Mouse (Mus musculus): ENCODE measurements around the gene Ubl7.
A peak's percentile ranks its signal among the peaks of the same experiment; 100 is the strongest.

The Ubl7 gene

DNA sequence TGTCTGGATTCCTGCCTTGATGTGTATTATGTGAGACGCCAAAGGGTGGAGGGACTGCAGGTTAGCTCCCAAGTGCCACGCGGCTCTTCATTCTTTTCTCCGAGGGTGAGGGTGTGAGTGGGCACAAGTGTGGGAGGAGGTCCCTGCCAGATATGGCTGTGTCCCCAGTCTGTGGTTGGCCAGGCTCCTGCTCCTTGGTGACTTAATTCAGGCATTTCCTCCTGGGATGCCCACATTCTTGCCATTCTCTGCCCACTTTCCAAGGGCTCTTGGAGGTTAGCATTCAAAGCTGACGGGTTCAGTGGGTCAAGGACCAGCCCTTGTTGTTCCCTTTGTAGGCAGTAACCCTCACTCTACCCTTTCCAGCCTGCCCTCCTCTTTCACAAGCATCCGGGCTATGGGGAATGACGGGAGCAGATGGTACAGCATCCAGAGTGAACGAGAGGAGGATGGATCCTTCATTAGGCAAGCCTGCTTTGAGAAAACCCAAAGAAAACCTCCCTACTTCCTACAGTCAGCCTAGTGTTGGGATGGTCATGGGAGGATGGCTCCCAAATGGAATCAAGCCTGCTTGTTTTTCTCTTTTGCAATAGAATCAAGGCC is 38.4 kb downstream of the Ubl7 start:
- peak; percentile 79 to 86 for DNase-seq

DNA sequence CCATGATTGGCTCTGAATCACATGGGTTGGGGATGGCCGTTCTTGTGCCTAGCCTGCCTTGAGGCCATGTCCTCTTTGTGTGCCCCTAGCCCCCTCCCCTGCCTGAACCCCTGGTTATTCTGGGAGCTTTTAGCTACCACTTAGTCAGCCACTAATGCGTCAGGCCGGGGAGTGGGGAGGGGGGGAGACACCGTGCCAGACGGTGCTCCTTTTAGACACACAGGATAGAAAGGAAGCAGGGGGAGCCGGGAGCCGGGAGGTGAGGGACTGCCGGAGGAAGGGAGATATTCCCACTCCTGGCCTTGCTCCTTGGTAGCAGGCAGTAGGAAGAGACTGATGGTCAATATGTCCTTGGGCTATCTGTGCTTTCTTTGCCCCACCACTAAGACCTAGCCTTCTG is 39.1 kb downstream of the Ubl7 start:
- no peak for DNase-seq

DNA sequence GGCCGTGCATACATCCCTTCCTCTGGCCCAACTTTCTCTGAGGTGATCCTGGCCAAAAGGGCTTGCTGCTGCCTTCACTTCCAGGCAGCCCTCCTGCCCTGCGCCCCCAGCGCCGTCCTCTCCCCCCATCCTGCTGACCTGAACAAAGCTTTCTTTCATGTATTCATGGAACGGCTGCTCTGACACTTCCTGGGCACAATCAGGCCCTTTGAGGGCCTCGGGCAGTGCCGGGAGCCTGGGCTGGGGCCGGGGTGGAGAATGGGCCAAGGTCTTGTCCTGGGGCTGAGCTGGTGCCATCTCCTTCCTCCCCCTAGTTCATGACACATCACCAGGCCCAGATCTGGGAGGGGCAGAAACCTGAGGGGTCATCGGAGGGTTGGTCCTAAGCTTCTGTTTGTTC is 39.7 kb downstream of the Ubl7 start:
- DNase-seq, result no peak

DNA sequence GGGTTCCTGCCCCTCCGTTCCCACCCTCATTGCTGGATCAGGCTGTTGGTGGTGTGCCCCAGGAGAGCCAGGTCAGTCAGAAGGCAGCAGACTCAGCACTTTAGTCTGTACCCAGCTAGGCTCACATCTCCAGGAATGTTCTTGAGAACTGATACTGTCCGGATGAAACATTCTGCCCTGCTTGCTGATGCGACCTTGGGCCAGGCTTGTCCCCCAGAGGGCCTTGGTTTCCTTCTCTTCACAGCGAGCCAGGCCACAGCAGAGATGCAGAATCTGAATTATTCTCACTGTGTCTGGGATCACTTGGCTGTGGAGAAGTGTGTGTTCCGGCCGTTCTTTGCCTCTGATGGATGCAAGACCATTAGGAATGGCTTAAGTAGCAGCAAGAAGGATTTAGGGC is 41.2 kb downstream of the Ubl7 start:
- no peak for DNase-seq

DNA sequence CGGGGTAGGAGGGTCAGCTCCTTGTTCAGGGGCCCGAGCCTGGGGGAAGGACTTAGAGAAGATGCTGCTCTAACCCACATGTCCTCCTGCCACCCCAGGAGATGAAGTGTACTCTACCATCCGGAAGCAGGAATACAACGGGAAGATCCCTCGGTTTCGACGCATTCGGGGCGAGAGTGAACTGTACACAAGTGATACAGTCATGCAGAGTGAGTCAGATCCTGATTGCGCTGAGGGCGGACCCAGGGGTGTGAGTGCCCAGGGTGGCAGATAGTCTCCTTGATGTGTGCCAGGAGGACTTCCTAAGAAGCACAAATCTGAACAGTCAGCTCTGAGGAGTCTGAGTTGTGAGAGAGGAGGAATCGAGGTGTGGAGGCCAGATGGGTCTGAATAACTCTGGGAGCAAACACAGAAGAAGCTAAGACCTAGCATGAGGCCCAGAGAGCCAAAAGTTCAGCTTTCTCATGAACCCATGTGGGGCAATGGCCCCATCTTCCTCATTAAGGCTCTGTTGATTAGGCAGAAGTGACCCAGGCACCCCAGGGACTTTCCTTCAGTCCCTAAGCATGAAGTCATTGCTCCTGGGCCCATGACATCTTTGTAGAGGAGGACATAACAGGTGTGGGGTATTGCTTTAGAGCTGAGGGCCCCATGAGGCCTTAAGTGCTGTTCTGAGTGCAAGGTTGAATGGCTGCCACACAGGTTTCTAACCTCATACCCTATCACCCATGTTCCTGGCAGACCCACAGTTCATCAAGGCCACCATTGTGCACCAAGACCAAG is 44.4 kb downstream of the Ubl7 start:
- no peak for DNase-seq

DNA sequence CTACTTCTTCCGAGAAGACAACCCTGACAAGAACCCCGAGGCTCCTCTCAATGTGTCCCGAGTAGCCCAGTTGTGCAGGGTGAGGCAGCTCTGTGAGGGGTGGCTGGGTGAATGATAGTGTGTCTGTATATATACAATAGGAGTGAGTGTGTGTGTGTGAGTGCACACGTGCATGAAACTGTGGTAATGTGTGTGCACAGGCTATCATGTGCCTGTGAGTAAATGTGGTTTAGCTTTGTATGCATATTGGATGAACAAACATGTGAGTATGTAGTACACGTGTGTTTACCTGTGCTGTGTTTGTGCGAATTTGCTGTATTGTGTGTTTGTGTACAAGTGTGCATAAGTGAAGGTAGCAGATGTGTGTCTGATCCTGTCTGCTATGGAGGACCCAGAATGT is 45.0 kb downstream of the Ubl7 start:
- no peak for DNase-seq

DNA sequence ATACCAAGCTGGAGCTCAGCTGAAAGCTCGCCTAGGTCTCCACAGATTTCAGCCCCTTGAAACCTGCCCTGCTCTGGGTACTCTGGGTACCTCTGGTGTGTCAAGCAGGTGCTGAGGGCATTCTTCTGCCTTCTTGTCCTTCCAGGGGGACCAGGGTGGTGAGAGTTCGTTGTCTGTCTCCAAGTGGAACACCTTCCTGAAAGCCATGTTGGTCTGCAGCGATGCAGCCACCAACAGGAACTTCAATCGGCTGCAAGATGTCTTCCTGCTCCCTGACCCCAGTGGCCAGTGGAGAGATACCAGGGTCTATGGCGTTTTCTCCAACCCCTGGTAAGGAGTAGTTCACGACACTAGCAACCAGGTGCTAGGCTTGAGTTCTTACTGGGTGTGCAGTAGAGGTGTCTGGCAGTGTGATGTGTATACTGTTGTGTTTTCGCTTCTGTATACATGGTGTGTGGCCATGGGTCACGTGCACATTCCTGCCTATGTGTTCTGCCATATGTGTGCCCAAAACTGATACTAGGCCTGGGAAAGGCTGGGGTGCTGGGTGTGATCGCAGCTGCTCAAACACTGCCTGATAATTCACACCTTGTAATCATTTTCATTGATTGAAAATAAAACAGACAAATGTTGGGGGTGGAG is 45.5 kb downstream of the Ubl7 start:
- no peak for DNase-seq

DNA sequence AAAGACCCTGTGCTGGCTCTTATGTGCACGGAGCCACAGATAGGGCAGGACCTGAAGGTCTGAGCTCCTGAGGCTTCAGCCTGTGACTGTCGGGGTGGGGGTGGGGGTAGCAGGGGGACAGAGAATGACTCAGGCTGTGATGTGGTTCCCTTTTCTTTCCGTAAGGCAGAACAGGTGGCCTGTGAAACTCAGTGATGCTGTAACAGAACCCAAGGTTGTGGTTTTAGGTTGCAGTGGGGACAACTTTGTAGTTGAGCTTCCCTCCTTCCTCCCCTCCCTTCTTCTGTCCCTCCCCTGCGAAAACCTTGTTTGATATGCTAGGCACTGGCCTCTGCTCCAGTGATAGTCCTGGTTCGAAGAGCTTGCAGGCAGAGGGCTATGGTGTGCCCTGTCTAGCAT is 46.1 kb downstream of the Ubl7 start:
- DNase-seq, result no peak

DNA sequence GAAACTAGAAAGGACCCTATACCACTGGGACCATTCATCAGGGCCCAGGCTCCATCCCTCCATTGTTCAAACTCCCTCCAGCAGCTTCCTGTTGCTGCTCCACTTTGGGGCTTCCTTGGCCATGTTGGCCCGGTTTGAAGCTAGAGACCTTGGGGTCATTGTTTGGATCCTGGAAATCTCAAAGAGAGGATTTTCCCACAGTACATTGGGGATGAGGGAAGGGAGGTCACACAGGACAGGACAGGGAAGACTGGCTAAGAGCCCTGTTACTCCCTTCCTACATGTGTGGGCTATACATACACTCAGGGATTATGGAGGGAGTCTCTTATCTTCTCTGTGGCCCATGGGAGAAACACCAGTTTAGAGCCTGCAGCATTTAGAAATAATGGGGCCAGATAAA is 47.8 kb downstream of the Ubl7 start:
- DNase-seq, result no peak

DNA sequence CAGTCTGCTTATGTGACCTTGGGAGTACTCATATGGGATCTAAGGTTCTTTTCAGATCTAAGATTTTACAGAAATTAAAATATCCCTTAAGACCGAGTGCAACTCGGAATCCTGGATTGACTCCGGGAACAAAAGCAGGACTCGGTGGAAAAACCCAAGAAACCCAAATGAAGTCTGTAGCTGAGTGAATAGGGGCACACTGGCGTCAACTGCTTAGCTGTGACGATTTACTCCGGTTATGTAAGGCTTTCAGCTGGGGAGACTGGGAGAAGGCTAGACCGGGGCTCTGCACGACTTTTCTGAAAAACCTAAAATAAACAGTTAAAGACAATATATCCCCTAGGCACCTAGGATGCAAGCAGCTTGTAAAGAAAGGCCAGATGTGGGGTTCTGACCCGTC is 48.6 kb downstream of the Ubl7 start:
- no peak for DNase-seq

DNA sequence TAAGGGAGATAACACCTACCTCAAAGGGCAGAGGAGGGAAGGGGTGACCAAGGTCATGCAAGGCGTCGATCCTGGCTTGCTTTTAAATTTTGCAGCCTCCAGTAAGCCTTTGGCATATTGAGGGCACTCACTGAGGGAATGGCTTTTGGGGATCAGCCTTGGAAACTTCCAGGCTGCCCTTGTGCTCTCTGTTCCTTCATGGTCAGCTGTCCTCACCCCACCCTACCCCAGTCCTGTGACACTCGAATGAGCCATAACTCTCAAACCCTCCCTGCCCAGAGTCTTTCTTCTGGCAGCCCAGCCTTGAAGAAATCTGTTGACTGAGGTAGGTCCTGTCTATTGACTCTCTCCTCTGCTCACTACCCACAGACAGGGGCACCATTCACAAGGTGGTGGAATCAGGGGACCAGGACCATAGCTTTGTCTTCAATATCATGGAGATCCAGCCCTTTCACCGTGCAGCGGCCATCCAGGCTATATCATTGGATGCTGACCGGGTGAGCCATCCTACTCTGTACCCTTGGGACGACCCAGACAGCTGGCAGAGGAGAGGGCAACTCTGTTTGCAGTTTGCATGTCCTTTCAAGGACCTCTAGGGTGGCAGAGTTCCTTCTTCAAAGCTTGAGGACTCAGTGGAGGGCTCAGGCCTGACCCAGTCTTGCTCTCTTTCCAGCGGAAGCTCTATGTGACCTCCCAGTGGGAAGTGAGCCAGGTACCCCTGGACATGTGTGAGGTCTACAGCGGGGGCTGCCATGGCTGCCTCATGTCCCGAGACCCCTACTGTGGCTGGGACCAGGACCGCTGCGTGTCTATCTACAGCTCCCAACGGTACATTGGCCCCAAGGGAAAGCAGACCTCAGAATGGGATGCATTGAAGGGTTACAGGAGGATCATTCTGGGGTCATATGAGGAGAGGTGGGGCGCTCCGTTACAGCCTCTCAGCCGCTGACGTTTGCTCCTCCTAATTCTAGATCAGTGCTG is 49.4 kb downstream of the Ubl7 start:
- no peak for DNase-seq

DNA sequence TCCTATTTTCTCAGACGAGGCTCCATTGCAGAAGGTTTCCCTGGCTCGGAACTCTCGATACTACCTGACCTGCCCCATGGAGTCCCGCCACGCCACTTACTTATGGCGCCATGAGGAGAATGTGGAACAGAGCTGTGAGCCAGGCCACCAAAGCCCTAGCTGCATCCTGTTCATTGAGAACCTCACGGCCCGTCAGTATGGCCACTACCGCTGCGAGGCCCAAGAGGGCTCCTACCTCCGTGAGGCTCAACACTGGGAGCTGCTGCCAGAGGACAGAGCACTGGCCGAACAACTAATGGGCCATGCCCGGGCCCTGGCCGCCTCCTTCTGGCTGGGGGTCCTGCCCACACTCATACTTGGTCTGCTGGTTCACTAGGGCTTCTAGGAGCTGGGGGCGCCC is 50.4 kb downstream of the Ubl7 start:
- no peak for DNase-seq

DNA sequence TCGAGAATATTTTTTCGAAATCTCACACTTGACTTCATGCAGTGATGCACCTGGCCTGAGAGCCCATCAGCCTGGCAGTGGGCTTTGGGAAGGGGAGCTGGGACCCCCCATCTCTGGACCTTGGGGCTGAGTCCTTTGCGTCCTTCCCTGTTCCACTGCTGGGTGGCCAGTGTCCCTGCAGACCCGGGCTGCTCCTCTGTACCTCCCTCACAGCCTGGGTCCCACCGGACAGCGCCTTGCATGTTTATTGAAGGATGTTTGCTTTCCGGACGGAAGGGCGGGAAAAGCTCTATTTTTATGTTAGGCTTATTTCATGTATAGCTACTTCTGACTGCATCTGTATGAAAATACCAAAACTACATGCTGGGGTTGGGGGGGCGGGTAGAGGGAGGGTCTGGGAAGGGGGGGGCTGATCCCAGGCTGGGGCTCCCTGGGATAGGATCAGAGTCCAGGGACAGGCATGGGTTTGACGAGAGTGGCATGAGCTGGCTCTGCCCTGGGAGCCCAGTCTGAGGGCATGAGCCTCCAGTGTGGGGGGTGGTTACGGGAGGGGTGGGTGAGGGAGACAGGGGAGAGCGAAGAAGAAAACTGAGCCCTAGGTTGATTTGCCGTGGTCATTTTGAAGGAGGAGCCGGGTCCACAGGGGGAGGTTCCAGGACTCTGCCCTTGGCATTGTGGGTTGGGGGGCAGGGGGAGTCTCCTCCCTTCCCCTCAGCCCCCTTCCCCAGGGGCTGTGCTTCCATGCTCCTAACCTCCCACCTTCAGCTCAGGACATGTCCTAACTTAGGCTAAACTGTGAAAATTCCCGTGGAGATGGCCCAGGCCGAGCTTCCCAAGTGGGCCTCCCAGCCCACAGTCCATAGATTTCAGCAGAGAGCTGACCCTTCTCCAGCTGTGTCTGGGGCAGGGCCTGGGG is 51.3 kb downstream of the Ubl7 start:
- peak in 1 of 2 experiments; percentile 55 for DNase-seq

DNA sequence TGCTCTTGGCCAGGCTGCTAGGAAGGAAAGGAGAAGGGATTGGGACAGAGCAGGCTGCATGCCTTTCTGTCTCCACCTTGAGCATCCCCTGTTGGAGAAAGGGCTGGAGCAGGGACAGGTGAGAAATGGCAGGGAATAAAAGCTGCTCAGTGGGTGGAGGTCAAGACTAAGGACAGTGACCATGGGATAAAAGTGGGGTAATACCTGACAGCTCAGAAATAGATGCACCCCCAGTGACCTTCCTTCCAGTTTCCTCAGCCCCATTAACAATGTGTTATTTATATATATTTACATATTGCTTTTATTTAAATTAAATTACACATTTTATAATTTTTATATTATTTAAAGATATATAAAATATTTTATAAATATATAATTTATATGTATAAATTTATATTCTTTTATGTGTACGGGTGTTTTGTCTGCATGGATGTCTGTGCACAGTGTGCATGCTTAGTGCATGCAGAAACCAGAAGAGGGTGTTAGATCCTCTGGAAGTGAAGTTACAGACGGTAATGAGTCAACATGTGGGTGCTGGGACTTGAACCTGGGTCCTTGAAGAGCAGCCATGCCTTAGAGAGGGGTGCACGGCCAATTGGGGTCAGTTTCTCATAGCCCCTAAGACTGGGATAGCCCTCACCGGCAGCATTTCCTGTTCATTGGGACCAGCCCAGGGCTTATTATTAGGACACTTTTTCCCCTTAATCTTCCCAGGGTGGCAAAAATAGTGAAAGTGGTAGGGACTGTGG is 52.6 kb downstream of the Ubl7 start:
- DNase-seq, result no peak

DNA sequence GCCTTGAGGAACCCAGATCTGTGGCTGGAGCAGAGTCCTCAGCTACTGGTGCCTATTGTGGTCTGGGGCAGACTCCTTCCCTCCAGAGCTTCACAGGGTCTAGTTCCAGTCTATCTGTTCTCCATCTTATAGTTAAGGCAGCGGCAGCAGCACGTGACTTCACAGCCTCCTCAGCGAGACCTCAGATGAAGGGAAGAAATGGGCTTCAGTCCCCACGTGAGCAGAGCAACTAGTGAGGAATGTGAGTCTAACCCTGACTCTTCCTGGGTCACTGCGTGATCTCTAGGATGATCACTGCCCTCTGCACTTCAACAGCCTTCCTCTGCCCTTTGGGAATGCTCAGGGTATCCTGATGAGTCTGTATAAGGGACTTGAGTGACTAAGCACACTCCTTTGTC is 53.2 kb downstream of the Ubl7 start:
- DNase-seq, result no peak

DNA sequence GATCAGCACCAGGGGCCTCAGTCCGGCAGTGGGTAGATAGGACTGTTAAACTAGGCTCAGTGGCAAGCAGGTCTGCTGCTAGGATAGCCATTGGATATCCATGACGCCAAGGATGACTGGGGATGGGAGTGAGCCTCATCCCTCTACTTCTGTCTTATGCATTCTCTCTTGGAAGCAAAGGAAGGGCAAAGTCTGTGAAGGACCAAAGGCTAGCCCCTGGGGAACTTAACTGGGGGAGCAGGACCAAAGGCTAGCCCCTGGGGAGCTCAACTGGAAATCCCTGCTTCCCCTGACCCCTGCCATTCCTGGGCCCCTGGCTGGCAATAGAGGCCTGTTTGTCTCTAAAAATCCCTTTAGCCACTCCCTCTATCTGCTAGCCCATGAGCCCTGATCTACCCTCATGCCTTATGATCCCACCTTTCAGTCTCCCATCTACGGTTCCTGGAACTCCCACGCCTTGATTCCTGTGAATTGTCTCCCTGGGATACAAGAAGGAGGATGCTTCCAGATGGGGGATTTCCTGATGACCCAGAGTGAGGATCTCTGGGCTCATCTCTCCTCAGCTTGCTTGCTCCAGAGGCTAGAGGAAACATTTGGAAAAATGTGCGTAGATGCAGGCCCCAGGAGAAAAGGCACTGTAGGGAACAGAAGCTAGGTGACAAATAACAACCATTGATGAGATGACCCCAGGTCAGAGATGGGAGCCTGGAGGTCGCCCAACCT is 53.9 kb downstream of the Ubl7 start:
- no peak for DNase-seq

DNA sequence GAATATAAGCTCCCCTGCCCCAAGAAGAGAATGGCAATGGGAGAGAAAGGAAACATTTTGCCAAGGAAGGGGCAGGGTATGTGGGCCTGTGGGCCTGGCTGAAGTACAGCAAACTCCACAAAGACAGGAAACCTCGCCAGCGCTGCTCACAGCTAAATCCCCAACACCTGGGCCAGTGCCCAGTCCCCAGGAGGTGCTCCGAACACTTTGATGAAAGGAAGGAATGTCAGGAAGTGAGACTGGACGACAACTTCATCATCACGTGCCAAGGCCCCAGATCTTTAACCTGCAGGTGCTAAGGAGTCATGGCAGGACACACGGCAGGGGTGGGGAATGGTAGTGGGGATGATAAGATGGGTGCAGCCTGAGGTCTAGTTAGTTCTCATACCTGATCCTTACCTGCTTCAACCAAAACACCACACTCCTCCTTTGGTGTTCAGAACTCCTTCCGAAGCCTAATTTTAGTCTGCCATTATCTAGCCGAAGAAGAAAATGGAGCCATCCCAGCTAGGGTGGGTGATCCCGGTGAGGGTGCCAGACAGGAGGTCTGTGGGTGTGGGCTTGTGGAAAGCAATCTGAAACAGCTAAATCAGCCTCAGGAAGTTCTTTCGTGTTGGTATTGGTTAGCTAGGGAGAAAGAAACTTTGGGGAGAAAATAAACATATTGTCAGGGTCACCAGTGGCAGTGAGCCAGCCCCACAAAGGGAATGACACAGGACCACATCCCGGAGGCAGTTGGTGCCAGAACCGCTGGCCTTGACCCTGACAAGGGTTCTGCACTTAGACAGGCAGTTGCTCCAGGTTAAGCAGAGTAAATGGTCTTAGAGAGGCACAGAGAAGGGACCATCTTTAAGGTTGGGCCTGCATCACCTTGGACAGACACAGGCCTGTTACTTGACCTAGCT is 54.8 kb downstream of the Ubl7 start:
- no peak for DNase-seq

DNA sequence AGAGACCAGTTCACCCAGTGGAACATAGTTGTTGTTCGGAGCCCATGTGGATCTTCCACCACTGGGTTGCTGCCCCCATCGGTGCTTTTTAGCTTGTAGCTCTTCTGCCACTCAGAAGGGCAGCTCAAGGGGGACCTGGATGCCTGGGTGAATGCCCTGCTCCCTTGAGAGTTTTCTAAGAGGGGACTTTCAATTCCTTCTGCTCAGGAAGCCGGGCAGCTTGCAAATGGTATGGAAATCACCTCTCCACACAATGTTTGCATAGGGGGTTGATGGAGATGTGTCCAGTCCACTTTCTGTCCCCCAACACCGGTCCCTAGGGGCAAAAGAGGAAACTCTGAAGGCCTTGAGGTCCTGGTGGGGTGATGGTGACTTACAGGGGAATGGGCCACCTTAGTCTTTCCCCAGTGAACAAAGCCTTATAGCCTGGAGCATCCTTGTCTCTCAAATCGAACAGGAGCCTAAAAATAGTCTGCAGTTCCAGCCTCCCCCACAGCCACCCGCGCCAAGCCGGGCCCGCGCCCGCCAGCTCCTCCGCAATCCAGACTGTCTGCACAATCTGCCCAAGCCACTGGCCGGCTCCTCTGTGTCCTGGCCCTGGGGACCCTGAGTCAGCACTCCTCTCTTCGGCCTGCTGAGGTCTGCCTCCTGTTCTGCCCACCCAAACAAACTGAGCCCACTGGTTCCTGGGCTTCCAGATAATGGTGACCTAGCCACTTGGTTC is 56.6 kb downstream of the Ubl7 start:
- no peak for DNase-seq

Data from lung, adult 18-20 months (tissue).